10 mouse cellular contexts compared by ENCODE assay signal in genomic region chr7:142255517-142255916, GRCm38 (mm10). TPM values are rescaled to one million over a fixed set of nuclear protein-coding genes. Genes with fewer than 3 reads are reported as not detected.
A peak's percentile ranks its signal among the peaks of the same experiment; 100 is the strongest.
DNase-seq lines count a peak whose midpoint lies in the region; ATAC-seq lines count a peak whose summit lies in the region.
"Had no signal": no experiment of that assay in that cellular context is flagged by ENCODE, and none has a peak within 500 bp of the region (broad histone marks: within the 10 kb centered on the region; RNA-seq: fewer than 3 reads in every experiment).

No protein-coding gene starts in this region.

- H3K9me3 ChIP-seq in neural tube, embryonic 11.5 days (ENCODE audit: control insufficient read depth, low read length): no peaks in the 10 kb centered on the region
- H3K9me3 ChIP-seq in forebrain, embryonic 10.5 days: no peaks in the 10 kb centered on the region
- H3K9me3 ChIP-seq: limb, embryonic 12.5 days; stomach, embryonic 15.5 days had no signal

- WGBS in neural tube, embryonic 11.5 days: 0% methylated on average over 2 of the region's 2 CpGs
- WGBS in forebrain, embryonic 10.5 days: 0% methylated on average over 2 of the region's 2 CpGs

- no peaks in the 10 kb centered on the region for H3K4me1 ChIP-seq in neural tube, embryonic 11.5 days (ENCODE audit: control insufficient read depth, insufficient read depth, low read length)
- no peaks in the 10 kb centered on the region for H3K4me1 ChIP-seq in forebrain, embryonic 10.5 days
- H3K4me1 ChIP-seq: limb, embryonic 12.5 days; stomach, embryonic 15.5 days had no signal

- no peak overlapping the region for H3K9ac ChIP-seq in neural tube, embryonic 11.5 days (ENCODE audit: low read length)
- H3K9ac ChIP-seq: limb, embryonic 12.5 days; stomach, embryonic 15.5 days had no signal

- ATAC-seq in neural tube, embryonic 11.5 days (ENCODE audit: insufficient read depth, low FRiP score, low TSS enrichment): no peak

- H3K36me3 ChIP-seq in neural tube, embryonic 11.5 days (ENCODE audit: control insufficient read depth, insufficient read depth, low read length): no peaks in the 10 kb centered on the region
- H3K36me3 ChIP-seq in forebrain, embryonic 10.5 days (replicated peaks): no peaks in the 10 kb centered on the region
- H3K36me3 ChIP-seq: limb, embryonic 12.5 days; stomach, embryonic 15.5 days had no signal

- H3K4me3 ChIP-seq in neural tube, embryonic 11.5 days (ENCODE audit: low read depth, low read length): no peak overlapping the region
- H3K4me3 ChIP-seq in forebrain, embryonic 10.5 days: no peak overlapping the region
- H3K4me3 ChIP-seq: limb, embryonic 12.5 days; stomach, embryonic 15.5 days had no signal

- H3K27ac ChIP-seq in neural tube, embryonic 11.5 days (ENCODE audit: low read depth, low read length): no peak overlapping the region
- no peak overlapping the region for H3K27ac ChIP-seq in forebrain, embryonic 10.5 days
- H3K27ac ChIP-seq: limb, embryonic 12.5 days; stomach, embryonic 15.5 days had no signal

- no peak overlapping the region for H3K4me2 ChIP-seq in neural tube, embryonic 11.5 days (ENCODE audit: low read depth)
- H3K4me2 ChIP-seq: limb, embryonic 12.5 days; stomach, embryonic 15.5 days had no signal

- no peaks in the 10 kb centered on the region for H3K27me3 ChIP-seq in neural tube, embryonic 11.5 days (ENCODE audit: control insufficient read depth, insufficient read depth, low read length)
- H3K27me3 ChIP-seq in forebrain, embryonic 10.5 days (ENCODE audit: poor library complexity, severe bottlenecking): no peaks in the 10 kb centered on the region

- peak; percentile 13 to 31 for DNase-seq in heart, postnatal 36 days
- DNase-seq in heart, adult 11 months: no peak
- peak; percentile 57 for DNase-seq in A20 (ENCODE audit: low read depth, low spot score)
- DNase-seq in adipocyte (ENCODE audit: low spot score): peak; percentile 15
- DNase-seq in embryo, embryonic 11 days: peak; percentile 54
- peak; percentile 6 to 24 for DNase-seq in layer of hippocampus, postnatal 36 days
- DNase-seq in neural tube, embryonic 11.5 days (ENCODE audit: low spot score): peak; percentile 40
- DNase-seq in forebrain, embryonic 10.5 days (ENCODE audit: extremely low spot score, low spot score): no peak

- intact Hi-C loops in heart, postnatal 36 days (cut with DNase I): no loop called here

RNA-seq across cellular contexts. Expression of gene Gm2431, which starts 2.6 kb away (rescaled TPM):
- total RNA-seq in heart, postnatal 36 days (2021): not detected
- total RNA-seq in layer of hippocampus, postnatal 36 days (2021): not detected
- polyA plus RNA-seq in neural tube, embryonic 11.5 days (2014; fragmentation: Nextera tagmentation; extraction: Ambion mirVana): not detected in 2 replicates
- polyA plus RNA-seq in forebrain, embryonic 10.5 days (2016; fragmentation: Nextera tagmentation; extraction: Ambion mirVana): not detected in 2 replicates
- polyA plus RNA-seq: limb, embryonic 12.5 days; stomach, embryonic 15.5 days had no signal

RNA-seq across cellular contexts. Expression of gene Gm40460, which starts 14.6 kb away (rescaled TPM):
- total RNA-seq in heart, postnatal 36 days (2021): not detected
- total RNA-seq in layer of hippocampus, postnatal 36 days (2021): not detected
- not detected in 2 replicates for polyA plus RNA-seq in neural tube, embryonic 11.5 days (2014; fragmentation: Nextera tagmentation; extraction: Ambion mirVana)
- polyA plus RNA-seq in forebrain, embryonic 10.5 days (2016; fragmentation: Nextera tagmentation; extraction: Ambion mirVana): not detected in 2 replicates
- polyA plus RNA-seq: limb, embryonic 12.5 days; stomach, embryonic 15.5 days had no signal

RNA-seq across cellular contexts. Expression of gene Gm4559, which starts 18.6 kb away (rescaled TPM):
- not detected for total RNA-seq in heart, postnatal 36 days (2021)
- total RNA-seq in layer of hippocampus, postnatal 36 days (2021): not detected
- polyA plus RNA-seq in neural tube, embryonic 11.5 days (2014; fragmentation: Nextera tagmentation; extraction: Ambion mirVana): not detected in 2 replicates
- not detected in 2 replicates for polyA plus RNA-seq in forebrain, embryonic 10.5 days (2016; fragmentation: Nextera tagmentation; extraction: Ambion mirVana)
- polyA plus RNA-seq: limb, embryonic 12.5 days; stomach, embryonic 15.5 days had no signal

RNA-seq across cellular contexts. Expression of gene Krtap5-5, which starts 25.7 kb away (rescaled TPM):
- total RNA-seq in heart, postnatal 36 days (2021): not detected
- not detected for total RNA-seq in layer of hippocampus, postnatal 36 days (2021)
- polyA plus RNA-seq in neural tube, embryonic 11.5 days (2014; fragmentation: Nextera tagmentation; extraction: Ambion mirVana): not detected in 2 replicates
- polyA plus RNA-seq in forebrain, embryonic 10.5 days (2016; fragmentation: Nextera tagmentation; extraction: Ambion mirVana): not detected in 2 replicates
- polyA plus RNA-seq: limb, embryonic 12.5 days; stomach, embryonic 15.5 days had no signal

RNA-seq across cellular contexts. Expression of gene Krtap5-1, which starts 41.4 kb away (rescaled TPM):
- total RNA-seq in heart, postnatal 36 days (2021): not detected
- not detected for total RNA-seq in layer of hippocampus, postnatal 36 days (2021)
- not detected in 2 replicates for polyA plus RNA-seq in neural tube, embryonic 11.5 days (2014; fragmentation: Nextera tagmentation; extraction: Ambion mirVana)
- polyA plus RNA-seq in forebrain, embryonic 10.5 days (2016; fragmentation: Nextera tagmentation; extraction: Ambion mirVana): not detected in 2 replicates
- polyA plus RNA-seq: limb, embryonic 12.5 days; stomach, embryonic 15.5 days had no signal

Comparison
In these comparisons a context has a peak if more than half of its experiments do, and no peak if none do; other contexts are left out.
1. DNase-seq: peak in heart, postnatal 36 days (2 of 2), A20 (single experiment), adipocyte (single experiment), embryo, embryonic 11 days (single experiment), layer of hippocampus, postnatal 36 days (2 of 2) and neural tube, embryonic 11.5 days (single experiment); none in heart, adult 11 months (single experiment) and forebrain, embryonic 10.5 days (single experiment).